Mouse (Mus musculus) lung, adult 2 months (tissue): ENCODE results near the gene Ccnl1. TPM values are rescaled to one million over a fixed set of nuclear protein-coding genes. Genes with fewer than 3 reads are reported as not detected.
A peak's percentile ranks its signal among the peaks of the same experiment; 100 is the strongest.

Source experiments
- DNase-seq: peaks from one replicate; pipeline ENCODE4 v3.0.0; 2022
- H3K4me1 ChIP-seq: fragments of 200-500 bp; 2 replicates; pipeline ENCODE4 v1.6.1; 2011; ENCODE audit warnings: low read length; ENCODE audit not compliant: control insufficient read depth, insufficient read depth
- H3K4me3 ChIP-seq: fragments of 200-500 bp; replicated peaks from 2 replicates; pipeline ENCODE3; 2011; ENCODE audit warnings: low read depth, mild to moderate bottlenecking, control low read depth, low read length; ENCODE audit errors: extremely low read depth
- CTCF ChIP-seq: fragments of 200-500 bp; IDR thresholded peaks from 2 replicates; pipeline ENCODE4 v1.5.1; 2011; ENCODE audit warnings: mild to moderate bottlenecking, low read length, control low read depth; ENCODE audit not compliant: insufficient read depth
- POLR2A ChIP-seq: fragments of 200-500 bp; IDR thresholded peaks from 2 replicates; pipeline ENCODE4 v1.6.1; 2011; ENCODE audit warnings: low read depth, mild to moderate bottlenecking, control low read depth, low read length, borderline replicate concordance; ENCODE audit errors: extremely low read depth
- WGBS: fragments of 180-500 bp; shearing (Covaris S2); methylation state at CpG from one replicate; pipeline ENCODE4 v1.1.7; 2018; 5-methylcytosine and 5-hydroxymethylcytosine counted together
- polyA plus RNA-seq: library from polyadenylated mRNA; depleted of rRNA; stranded (reverse); fragments of >200 nt; gene quantifications from 2 replicates; pipeline ENCODE4 v1.2.3, GENCODE M21; 2012; rRNA removed

The Ccnl1 gene
- polyA plus RNA-seq, result 51.4 and 75.1 TPM in 2 replicates

GRCm38 (mm10) chr3:65958102-65958839 is at the start of gene Ccnl1:
Gene Ccnl1 (minus strand): TSS chr3:65958249.
- DNase-seq, result peak; percentile 98
- Histone ChIP-seq H3K4me1 (peaks cover 28% of the 10 kb centered on the region), H3K4me3 (peak within 1 kb of the TSS; percentile 98)
- TF ChIP-seq CTCF (no peak), POLR2A (peak; percentile 92)
- WGBS, result under 1% methylated on average over 70 of the region's 70 CpGs

GRCm38 (mm10) chr3:66004989-66005388 is 46.9 kb upstream of the Ccnl1 start:
- H3K4me1 ChIP-seq, result no peaks in the 10 kb centered on the region
- no peak for DNase-seq
- TF ChIP-seq CTCF, result no peak
- no peak for TF ChIP-seq POLR2A
- 72% methylated on average over 4 of the region's 4 CpGs for WGBS
- H3K4me3 ChIP-seq, result no peak overlapping the region

- 58% methylated on average over 7 of the region's 7 CpGs for WGBS
- TF ChIP-seq CTCF (no peak), POLR2A (no peak)
- no peak for DNase-seq
- Histone ChIP-seq H3K4me1 (no peaks in the 10 kb centered on the region), H3K4me3 (no peak overlapping the region)
Measured at GRCm38 (mm10) chr3:66004220-66004951, 46.3 kb upstream of the Ccnl1 start.

- Histone ChIP-seq H3K4me3 (no peak overlapping the region), H3K4me1 (no peaks in the 10 kb centered on the region)
- no peak for DNase-seq
- no peak for TF ChIP-seq CTCF
- TF ChIP-seq POLR2A, result no peak
- WGBS, result 70% methylated on average over 2 of the region's 2 CpGs
Measured at GRCm38 (mm10) chr3:66000400-66000799, 42.4 kb upstream of the Ccnl1 start.

- DNase-seq, result no peak
- 58% methylated on average over 7 of the region's 7 CpGs for whole genome bisulfite sequencing
Measured at GRCm38 (mm10) chr3:65997360-65998008, 39.4 kb upstream of the Ccnl1 start.

GRCm38 (mm10) chr3:65992395-65993340 is 34.6 kb upstream of the Ccnl1 start:
- no peak overlapping the region for H3K4me3 ChIP-seq
- no peak for DNase-seq
- WGBS, result 71% methylated on average over 11 of the region's 11 CpGs
- H3K4me1 ChIP-seq, result no peaks in the 10 kb centered on the region; the same call in 1 of the 2 replicates
- TF ChIP-seq POLR2A, result no peak

More at GRCm38 (mm10) chr3:65997360-65998008, 39.4 kb upstream of the Ccnl1 start:
- no peak overlapping the region for H3K4me3 ChIP-seq
- no peak for TF ChIP-seq CTCF
- no peak for TF ChIP-seq POLR2A
- H3K4me1 ChIP-seq, result no peaks in the 10 kb centered on the region

- 3% methylated on average over 3 of the region's 3 CpGs for WGBS
- peak; percentile 12 for DNase-seq
Measured at GRCm38 (mm10) chr3:65990957-65991646, 33.1 kb upstream of the Ccnl1 start.

GRCm38 (mm10) chr3:65990524-65990923 is 32.5 kb upstream of the Ccnl1 start:
- 52% methylated on average over 4 of the region's 4 CpGs for WGBS
- Histone ChIP-seq H3K4me1 (no peaks in the 10 kb centered on the region; the same call in 1 of the 2 replicates), H3K4me3 (no peak overlapping the region)
- DNase-seq, result no peak
- TF ChIP-seq CTCF, result no peak
- TF ChIP-seq POLR2A, result no peak

More at GRCm38 (mm10) chr3:65990957-65991646, 33.1 kb upstream of the Ccnl1 start:
- H3K4me1 ChIP-seq, result no peaks in the 10 kb centered on the region; the same call in 1 of the 2 replicates
- TF ChIP-seq POLR2A (no peak), CTCF (peak; percentile 26; the same call in 1 of the 2 replicates)
- H3K4me3 ChIP-seq, result no peak overlapping the region
